Mouse (Mus musculus): ENCODE measurements around the gene St3gal5.
"Not testable (repeated sequence)": the region's sequence is repeated elsewhere in the genome, so short reads cannot be mapped to it uniquely, and the experiment has no call there.

St3gal5 gene

DNA sequence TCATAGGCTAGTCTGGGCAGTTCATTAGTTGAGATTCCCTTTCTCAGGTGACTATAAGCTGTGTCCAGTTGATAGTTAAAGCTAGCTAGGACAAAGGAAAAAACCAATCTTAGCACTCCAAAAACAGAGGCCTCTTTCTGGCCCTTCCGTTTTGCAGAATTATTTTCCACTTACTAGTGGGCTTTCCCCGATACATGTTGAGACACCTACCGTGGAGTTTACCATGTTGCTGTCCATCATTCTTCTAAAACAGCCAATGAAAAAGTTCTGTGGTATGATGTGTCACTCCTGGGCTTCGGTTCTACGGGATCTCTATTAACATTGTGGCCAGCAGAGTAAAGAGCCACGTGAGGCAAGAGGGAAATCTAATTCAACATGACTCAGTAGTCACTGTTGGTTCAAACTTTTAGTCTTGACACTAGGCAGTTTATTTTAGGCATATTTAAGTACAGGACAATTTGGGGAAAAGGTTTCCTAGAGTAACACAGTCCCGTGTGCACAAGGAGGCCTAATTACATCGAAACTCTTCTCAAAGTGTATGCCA lies 35.4 kb downstream of the St3gal5 start:
- DNase-seq (ENCODE audit: low spot score in 2 of 2): no peak

DNA sequence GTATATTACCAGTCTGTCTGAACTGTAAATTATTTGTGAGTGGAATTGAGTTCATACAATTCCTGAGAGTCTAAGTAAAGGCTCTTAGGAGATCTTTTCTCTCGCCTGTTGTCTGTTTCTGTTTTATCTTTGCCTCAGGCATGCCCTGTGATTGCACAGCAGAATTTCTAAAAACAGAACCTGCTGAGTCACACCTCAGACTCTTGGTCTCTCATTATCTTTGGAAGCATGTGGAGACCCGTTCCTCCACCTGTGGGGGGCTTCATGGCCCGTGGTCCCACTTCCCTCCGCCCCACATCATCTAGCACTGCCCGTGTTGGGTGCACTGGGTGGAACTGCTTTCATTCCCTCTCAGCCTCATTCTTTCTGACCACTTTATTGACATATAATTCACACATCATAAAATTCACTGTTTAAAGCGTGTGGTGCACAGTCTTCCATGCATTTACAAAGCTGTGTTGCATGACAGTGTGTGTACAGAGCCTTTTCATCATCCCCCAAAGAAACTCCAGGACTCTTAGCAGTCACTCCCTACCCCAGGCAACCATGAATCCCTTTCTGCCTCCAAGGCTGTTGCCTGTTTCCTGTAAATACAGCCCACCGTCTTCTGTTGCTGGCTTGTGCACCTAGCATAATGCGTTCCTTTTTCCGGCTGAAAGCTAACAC lies 37.6 kb downstream of the St3gal5 start:
- no peak for DNase-seq (ENCODE audit: low spot score in 2 of 2)

DNA sequence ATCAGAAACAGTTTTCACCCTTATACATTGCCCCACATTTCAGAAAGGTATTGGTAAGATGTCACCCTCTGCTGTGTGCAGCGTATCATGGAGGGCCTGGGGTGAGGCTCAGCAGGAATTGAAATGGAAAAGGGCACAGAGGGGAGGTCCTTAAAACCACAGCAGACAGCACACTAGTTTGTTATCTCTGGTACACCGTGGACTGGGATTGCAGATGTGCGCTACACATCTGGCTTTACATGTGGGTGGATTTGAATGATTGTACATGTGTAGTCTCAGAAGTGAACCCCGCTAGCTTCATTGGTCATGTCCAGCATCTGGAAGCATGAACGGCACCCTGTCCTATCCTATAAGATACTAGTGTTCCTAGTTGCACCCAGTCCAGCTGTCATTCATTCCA lies 38.6 kb downstream of the St3gal5 start:
- DNase-seq (ENCODE audit: low spot score in 2 of 2): no peak

DNA sequence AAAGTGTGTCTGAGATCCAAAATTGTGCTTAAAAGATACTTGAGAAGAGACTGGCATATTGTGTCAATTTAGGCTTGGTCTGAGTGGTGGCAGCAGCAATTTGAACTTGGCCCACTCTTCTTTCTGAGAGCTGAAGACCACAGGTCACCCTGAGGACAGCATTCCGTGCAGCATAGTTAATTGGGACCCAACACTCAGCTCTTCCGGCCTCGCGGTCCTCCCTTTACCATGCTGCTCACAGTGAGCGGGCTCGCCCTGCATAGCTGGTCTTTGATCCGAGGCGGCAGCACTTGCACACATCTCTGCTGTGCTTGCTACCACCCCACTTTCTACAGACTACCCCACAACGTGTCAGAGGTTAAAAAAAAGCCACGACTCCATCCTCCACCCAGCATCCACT lies 39.2 kb downstream of the St3gal5 start:
- DNase-seq (ENCODE audit: low spot score in 2 of 2): no peak

DNA sequence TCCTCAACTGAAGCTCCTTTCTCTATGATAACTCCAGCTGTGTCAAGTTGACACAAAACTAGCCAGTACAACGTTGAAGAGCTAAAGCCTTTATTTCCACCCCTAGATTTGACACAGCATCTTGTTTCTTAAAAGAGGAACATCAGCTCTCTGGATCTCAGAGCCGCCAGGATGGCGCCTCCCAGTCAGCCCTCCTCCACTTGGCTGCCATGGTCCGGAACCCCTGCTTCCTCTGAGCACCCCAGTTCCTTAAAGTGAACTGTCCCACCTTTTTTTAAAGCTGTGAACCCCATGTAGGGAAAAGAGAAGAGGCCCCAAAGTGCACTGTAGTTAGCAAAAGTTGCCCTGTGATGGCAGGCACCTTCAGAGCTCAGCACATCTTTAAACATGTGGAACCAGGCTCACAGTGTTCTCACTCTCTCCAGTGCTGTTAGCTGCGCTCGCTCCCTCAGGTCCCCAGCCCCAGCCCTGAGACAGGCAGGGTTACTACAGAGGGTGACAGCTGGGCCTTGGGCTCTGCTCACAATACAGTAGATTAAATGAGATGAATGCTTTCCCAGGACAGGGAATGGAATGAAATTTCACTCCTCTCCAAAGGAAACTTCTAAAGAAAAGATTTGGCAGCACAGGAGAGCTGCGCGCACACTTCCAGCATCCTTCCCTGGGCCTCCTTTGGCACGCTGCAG lies 42.3 kb downstream of the St3gal5 start:
- no peak for DNase-seq (ENCODE audit: low spot score in 2 of 2)

DNA sequence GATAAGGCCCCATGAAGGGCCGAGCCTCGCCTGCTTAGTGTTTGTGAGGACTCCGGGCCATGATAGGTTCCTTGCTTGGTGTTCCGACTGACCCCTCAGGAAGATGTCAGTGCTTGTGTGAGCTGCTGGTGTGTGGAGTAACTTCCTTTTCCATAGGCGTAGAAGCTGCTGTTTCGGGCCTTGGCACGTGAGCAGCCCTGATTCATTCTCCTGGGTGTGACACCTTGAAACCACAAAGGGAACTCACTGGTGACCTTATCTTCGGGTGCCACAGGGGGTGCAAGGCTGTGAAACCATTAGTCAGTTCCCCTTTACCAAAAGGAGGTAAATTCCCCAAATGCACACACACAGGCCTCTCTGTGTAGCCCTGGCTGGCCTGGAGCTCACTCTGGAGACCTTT lies 43.0 kb downstream of the St3gal5 start:
- no peak for DNase-seq (ENCODE audit: low spot score in 2 of 2)

DNA sequence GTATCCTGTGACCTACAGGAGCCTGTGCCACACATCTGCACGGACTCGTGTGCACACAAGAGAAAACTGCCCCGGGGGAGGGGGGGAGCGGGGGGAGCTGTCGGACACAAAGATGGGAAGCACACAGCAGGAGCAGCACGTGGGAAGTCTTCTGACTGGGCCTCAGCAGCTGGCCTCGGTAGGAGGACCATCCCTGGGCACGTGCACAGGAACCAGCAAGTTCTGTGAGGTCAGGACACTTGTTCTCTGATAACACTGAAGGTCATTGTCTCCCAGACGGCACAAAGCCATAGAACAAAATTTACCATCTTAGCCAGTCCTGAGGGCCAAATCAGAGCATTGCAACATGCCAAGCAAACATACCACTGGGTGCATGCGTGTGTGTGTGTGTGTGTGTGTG lies 43.8 kb downstream of the St3gal5 start:
- no peak for DNase-seq (ENCODE audit: low spot score in 2 of 2)

DNA sequence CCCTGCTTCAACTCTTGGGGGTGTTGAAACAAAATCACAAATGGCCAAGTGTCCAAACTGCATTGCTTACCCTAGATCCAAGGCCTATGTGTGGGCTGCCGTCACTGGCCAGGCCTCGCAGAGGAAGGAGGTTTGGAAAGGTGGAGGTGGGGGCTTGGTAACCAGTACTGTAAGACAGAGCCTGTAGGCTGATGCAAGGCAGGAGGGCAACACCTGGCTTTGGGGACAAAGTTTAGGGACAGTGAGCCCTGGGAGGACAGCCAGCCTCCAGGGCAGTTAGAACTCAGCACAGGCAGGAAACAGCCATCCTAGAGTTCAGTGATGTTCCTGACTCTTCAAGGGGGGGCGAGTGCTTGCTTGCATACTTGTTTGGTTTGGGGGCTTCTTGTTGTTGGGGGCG lies 45.2 kb downstream of the St3gal5 start:
- DNase-seq (ENCODE audit: low spot score in 2 of 2): no peak

DNA sequence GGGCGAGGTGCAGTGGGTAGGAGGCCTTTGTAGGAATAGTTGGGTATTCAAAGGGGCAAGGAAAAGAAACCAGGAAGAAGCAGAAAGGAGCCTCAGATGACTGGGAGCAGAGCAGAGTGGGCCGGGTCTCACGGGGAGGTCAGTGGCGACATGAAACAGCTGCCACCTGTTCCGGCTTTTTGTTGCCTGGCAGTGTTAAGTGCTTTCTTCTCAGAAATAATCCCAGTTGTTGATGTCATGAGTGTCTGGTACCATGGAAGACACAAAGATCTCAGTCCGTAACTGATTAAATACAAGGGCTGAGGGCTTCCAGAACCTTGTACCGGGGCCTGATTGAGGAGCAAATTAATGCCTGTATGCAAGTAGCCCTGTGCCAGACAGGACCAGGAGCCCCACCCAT lies 47.0 kb downstream of the St3gal5 start:
- no peak for DNase-seq (ENCODE audit: low spot score in 2 of 2)

DNA sequence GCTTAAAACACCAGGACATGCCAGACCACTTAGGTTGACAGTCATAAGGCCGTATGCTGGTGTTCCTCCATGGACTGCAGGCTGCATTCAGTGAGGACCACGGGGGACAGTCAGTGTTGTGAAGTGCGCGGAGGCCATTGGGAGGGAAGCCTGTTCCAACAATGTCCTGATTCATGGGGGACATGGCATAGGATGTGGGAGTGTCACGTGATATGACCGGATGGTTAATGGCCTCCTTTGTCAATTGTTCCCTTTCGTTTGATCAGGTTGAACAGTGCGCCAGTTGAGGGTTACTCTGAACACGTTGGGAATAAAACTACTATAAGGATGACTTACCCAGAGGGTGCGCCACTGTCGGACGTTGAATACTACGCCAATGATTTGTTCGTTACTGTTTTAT lies 49.4 kb downstream of the St3gal5 start:
- peak in 1 of 2 experiments; percentile 35 for DNase-seq (ENCODE audit: low spot score in 2 of 2)

DNA sequence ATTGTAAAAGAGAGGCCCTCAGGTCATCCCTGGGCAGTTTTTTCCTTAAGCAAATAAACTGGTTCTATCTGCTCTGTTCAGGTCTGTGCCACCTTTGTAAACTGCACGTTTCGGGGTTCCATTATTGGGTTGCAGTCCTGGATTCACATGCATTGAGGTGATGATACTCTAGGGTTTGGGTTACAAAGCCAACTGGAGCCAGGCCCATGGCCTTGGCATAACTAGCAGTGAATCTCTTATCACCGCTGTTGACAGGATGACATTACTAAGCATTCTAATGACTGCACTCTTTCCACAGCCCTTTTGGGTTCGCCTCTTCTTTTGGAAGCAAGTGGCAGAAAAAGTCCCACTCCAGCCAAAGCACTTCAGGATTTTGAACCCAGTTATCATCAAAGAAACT lies 51.3 kb downstream of the St3gal5 start:
- DNase-seq (ENCODE audit: low spot score in 2 of 2): no peak

DNA sequence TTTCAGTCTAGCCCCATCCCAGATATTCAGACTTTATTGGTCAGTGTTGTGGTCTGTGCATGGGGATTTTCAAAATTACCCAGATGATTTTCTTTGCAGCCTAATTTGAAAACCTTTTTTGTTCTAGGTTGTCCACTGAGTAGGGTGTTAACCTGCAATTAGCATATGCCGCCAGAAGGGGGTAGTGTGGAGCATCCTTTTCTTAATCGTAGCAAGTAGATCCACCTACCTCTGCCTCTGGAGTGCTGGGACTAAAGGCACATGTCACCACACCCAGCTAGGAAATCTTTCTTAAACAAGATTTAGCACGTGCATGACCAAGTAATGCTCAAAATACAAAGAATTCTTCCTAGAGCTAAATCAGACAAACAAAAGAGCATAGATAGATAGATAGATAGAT lies 52.4 kb downstream of the St3gal5 start:
- no peak for DNase-seq (ENCODE audit: low spot score in 2 of 2)

DNA sequence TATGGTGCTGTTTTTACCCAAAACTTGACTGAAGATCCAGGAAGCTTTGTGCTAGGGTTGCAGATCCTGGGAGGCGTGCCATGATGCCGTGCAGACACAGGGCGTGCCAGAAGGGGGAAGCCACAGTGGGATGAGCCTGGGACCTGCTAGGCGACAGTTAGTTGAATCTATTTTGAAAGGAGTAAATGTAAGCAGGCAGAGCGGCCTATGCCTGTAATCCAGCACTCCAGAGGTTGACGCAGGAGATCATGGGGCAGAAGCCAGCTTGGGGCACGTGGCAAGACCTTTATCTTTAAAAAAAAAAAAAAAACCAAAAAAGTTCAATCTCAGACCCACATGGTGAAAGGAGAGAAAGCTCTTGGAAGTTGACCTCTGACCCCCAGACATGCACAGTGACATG lies 55.3 kb downstream of the St3gal5 start:
- DNase-seq (ENCODE audit: low spot score in 2 of 2): no peak

DNA sequence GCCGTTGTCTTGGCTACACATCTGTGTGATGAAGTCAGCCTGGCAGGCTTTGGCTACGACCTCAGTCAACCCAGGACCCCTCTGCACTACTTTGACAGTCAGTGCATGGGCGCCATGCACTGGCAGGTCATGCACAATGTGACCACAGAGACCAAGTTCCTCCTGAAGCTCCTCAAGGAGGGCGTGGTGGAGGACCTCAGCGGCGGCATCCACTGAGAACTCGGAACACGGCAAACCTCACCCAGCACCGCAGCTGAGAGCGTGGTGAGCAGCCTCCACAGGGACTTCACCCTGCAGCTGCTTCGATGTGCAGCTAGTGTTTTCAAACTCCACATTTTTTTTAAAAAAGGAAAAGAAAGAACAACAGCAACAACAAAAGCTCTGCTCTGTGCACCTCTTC lies 56.1 kb downstream of the St3gal5 start:
- no peak for DNase-seq (ENCODE audit: low spot score in 2 of 2)

DNA sequence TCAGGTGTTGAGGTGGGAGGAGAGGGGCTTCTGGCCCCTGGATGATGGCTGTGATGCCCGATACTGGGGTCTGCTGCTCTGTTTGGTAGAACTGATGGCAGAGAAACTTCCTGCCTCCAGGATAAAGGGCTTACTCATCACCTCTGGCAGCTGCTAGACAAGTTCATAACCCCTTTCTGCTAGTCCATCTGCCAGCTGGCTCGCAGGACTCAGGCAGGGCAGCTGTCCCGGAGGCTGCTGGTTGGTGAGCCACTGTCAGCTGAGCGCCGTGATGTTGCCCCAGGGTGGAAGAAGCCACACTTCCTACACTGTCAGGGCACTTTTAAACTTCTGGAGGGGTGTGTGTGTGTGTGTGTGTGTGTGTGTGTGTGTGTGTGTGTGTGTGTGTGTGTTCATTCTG lies 56.6 kb downstream of the St3gal5 start:
- not testable (repeated sequence) for DNase-seq (ENCODE audit: low spot score in 2 of 2)

DNA sequence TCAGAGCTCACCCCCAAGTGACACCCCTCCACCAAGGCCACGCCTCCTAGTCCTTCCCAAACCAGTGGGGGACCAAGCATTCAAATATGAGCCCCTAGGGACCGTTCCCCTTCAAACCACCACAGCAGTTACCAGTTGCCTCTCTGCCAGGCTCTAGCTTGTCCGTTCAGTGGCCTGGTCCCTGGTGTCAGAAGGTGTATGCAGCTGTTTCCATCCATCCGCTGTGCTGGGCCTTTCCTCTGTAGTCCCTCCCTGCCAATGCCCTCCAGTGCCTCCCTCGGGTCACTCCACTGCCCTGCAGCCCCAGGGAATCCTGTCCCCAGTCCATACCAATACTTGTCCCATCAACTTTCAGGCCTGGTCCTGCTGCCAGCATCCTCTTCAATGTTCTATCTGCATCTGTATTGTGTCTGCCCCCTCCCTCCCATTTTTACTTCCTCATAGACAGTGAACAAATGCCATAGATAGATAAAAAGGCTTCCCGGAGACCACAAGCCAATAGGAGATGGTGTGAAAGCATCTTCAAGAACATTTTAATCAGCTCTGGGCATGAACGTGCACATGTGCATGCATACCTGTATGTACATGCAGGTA lies 57.6 kb downstream of the St3gal5 start:
- DNase-seq (ENCODE audit: low spot score in 2 of 2): no peak

DNA sequence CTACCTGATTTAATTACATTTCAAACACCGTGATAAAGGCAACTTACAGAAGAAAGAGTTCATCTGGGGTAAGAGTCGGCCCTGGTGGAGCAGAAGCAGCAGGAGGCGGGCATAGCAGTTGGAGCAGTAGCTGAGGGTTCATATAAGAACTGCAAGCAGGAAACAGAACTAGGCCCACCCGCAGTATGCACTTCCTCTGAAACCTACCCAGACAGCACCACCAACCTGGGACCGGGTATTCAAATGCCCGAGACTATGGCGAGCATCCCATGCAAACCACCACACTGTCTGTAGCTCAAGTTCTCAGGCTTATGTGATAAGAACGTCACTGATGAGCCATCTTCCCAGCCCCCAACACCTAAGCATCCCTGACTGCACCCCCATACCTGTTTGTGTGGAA lies 58.3 kb downstream of the St3gal5 start:
- DNase-seq (ENCODE audit: low spot score in 2 of 2): no peak

DNA sequence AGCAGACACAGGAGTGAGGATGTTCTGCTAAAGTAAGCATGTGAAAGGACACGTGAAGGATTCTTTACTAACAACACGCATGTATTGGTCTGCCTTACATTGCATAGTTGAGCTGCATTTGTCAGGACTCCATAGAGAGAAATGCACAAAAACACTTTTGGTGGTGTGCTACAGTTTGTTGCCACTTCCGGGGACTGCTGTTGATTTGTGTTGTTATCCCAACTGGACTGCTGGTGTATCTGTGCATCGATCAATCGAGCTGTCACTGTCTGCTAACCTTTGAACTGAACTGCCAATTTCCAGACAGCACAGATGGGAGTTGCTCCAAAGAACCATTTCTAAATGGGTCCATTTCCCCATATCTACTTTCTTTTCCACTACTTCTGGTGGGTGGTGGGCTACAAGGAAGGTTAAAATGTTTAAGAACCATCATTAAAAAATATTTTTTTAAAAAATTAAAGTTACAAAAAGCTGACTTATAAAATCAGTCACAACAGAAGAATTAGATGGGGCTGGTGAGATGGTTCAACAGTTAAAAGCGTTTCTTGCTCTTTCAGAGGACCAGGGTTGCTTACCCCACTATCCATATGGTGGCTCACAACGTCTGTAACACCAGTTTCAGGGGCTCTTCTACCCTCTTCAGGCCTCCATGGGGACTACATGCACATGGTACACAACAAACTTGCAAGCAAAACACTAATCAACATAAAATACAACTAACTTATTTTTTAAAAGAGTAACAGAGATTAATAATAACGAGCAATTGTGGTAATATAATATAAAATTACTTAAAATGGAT lies 61.8 kb downstream of the St3gal5 start:
- no peak for DNase-seq (ENCODE audit: low spot score in 2 of 2)

DNA sequence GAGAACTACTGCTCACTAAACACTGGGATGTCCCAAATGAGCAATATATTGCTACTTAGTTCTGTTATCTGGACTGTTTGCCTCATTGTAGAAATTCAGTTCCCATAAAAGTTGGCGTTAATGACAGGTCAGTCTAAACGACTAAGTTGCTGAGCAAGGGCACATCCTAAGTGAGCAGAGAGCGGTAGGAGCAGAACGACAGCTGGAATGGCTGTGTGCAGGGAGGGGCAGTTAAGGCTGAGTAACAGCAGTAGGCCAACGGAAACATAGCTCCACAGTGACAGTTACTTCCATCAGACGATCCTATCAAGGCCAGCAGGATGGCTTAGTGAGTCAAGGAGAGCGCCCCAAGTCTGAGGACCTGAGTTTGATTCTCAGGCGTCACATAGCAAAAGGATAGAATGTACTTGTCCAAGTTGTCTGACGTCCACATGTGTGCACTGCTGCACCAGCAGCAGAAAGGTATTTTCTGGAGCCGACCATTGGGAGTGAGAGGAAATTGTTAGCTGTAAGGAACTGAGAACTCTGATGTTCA lies 62.5 kb downstream of the St3gal5 start:
- no peak for DNase-seq (ENCODE audit: low spot score in 2 of 2)

DNA sequence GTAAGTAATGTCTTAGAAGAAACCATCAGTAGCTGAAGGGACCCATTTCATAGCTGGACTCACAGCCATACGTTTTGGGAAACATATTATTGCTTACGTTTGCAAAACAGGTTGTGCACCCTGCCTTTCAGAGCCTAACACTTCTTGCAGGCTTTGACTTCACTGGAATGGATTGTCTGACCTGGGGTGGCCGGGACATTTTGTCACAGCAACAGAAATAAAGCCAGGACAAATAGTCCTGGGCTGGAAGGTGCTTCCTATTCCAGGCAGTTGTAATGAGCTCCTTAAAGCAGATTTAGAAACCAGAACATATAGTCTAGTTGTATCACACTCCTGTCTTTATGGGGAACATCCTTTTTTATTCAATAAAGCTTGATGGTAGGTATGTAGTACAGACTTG lies 63.6 kb downstream of the St3gal5 start:
- no peak for DNase-seq (ENCODE audit: low spot score in 2 of 2)

DNA sequence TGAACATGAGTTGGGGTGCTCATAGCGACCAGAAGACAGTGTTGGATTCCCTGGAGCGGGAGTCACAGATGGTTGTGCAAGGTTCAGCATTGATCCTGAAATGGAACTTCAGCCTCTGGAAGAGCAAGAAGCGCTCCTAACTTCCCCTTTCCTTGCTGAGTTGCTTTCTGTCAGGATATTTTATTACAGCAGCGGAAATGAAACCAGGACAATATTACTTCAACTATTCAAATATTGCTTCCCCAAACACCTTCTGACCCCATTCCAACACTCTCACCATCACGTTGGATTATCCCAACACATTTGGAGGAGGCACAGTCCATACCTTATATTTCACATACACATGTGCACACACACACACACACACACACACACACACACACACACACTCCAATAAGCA lies 64.4 kb downstream of the St3gal5 start:
- DNase-seq (ENCODE audit: low spot score in 2 of 2): no peak
